In genomic region chr1:36068076-36068475, GRCm38 (mm10) we compare ENCODE assay signal across 7 mouse cellular contexts. TPM values are rescaled to one million over a fixed set of nuclear protein-coding genes. Genes with fewer than 3 reads are reported as not detected.
DNase-seq lines count a peak whose midpoint lies in the region; ATAC-seq lines count a peak whose summit lies in the region.

TSS of gene Hs6st1 (plus strand) at chr1:36068400.

- H3K9ac ChIP-seq in midbrain, embryonic 13.5 days (replicated peaks), result peak within 1 kb of the TSS; percentile 79

- peak; percentile 66 for ATAC-seq in granulocyte monocyte progenitor cell, adult 5-6 weeks (replicated peaks; ENCODE audit: poor library complexity, severe bottlenecking)
- peak; percentile 94 for ATAC-seq in midbrain, embryonic 13.5 days

- peaks cover 17% of the 10 kb centered on the region; the same call in 1 of the 2 replicates for H3K36me3 ChIP-seq in embryonic facial prominence, embryonic 10.5 days (replicated peaks)
- H3K36me3 ChIP-seq in limb, embryonic 10.5 days, result 0 out of 2 replicates have a peak, but pooled peaks cover 4% of the 10 kb centered on the region
- H3K36me3 ChIP-seq in midbrain, embryonic 13.5 days, result 0 out of 2 replicates have a peak, but pooled peaks cover 2% of the 10 kb centered on the region

- peaks cover 79% of the 10 kb centered on the region for H3K4me1 ChIP-seq in embryonic facial prominence, embryonic 10.5 days
- peaks cover 63% of the 10 kb centered on the region for H3K4me1 ChIP-seq in limb, embryonic 10.5 days
- peaks cover 77% of the 10 kb centered on the region for H3K4me1 ChIP-seq in midbrain, embryonic 13.5 days (replicated peaks)

- peak within 1 kb of the TSS; percentile 73 for H3K4me2 ChIP-seq in midbrain, embryonic 13.5 days (replicated peaks)

- H3K4me3 ChIP-seq in embryonic facial prominence, embryonic 10.5 days, result peak within 1 kb of the TSS; percentile 69
- H3K4me3 ChIP-seq in limb, embryonic 10.5 days, result peak within 1 kb of the TSS; percentile 62
- H3K4me3 ChIP-seq in midbrain, embryonic 13.5 days (replicated peaks), result peak within 1 kb of the TSS; percentile 64

- peaks cover 34% of the 10 kb centered on the region for H3K27me3 ChIP-seq in embryonic facial prominence, embryonic 10.5 days (replicated peaks; ENCODE audit: low read depth, poor library complexity, severe bottlenecking)
- H3K27me3 ChIP-seq in limb, embryonic 10.5 days (ENCODE audit: low read depth, poor library complexity, severe bottlenecking), result peaks cover 33% of the 10 kb centered on the region
- peaks cover 3% of the 10 kb centered on the region; the same call in 1 of the 2 replicates for H3K27me3 ChIP-seq in midbrain, embryonic 13.5 days

- DNase-seq in adrenal gland, postnatal 10 days, result peak; percentile 98
- peak; percentile 94 for DNase-seq in embryonic facial prominence, embryonic 10.5 days (ENCODE audit: low spot score)
- DNase-seq in kidney, adult 11 months, result peak; percentile 95
- peak; percentile 93 for DNase-seq in limb, embryonic 10.5 days (ENCODE audit: low spot score)
- DNase-seq in spleen, adult 12 weeks (ENCODE audit: low spot score), result peak; percentile 93

- no peaks in the 10 kb centered on the region for H3K9me3 ChIP-seq in embryonic facial prominence, embryonic 10.5 days
- H3K9me3 ChIP-seq in limb, embryonic 10.5 days (replicated peaks), result no peaks in the 10 kb centered on the region
- no peaks in the 10 kb centered on the region for H3K9me3 ChIP-seq in midbrain, embryonic 13.5 days

- peak within 1 kb of the TSS; percentile 85 for H3K27ac ChIP-seq in embryonic facial prominence, embryonic 10.5 days (replicated peaks)
- peak within 1 kb of the TSS; percentile 82 for H3K27ac ChIP-seq in limb, embryonic 10.5 days
- peak within 1 kb of the TSS; percentile 82 for H3K27ac ChIP-seq in midbrain, embryonic 13.5 days

- under 1% methylated on average over 55 of the region's 55 CpGs for WGBS in embryonic facial prominence, embryonic 10.5 days
- 2% methylated on average over 54 of the region's 55 CpGs for WGBS in limb, embryonic 10.5 days
- 0% methylated on average over 36 of the region's 55 CpGs for WGBS in midbrain, embryonic 13.5 days

RNA-seq across cellular contexts. Expression of gene Hs6st1, which starts in this region (rescaled TPM):
- total RNA-seq in adrenal gland, postnatal 10 days (2021), result 10 to 100 TPM; 56.2 to 62.9 TPM
- polyA plus RNA-seq in embryonic facial prominence, embryonic 10.5 days (2016; fragmentation: Nextera tagmentation; extraction: Ambion mirVana), result 3.9 and 4.5 TPM in 2 replicates
- total RNA-seq in granulocyte monocyte progenitor cell, adult 5-6 weeks (2014; fragmentation: Nextera tagmentation), result 10.3 and 11.5 TPM in 2 replicates
- total RNA-seq in granulocyte monocyte progenitor cell, adult 5-6 weeks (2017), result 6.5 and 8.9 TPM in 2 replicates
- polyA plus RNA-seq in limb, embryonic 10.5 days (2016; fragmentation: Nextera tagmentation; extraction: Ambion mirVana), result 3.0 and 3.6 TPM in 2 replicates
- polyA plus RNA-seq in midbrain, embryonic 13.5 days (2015; fragmentation: Nextera tagmentation; extraction: Ambion mirVana), result 10.4 and 11.0 TPM in 2 replicates

Comparison
In these comparisons a context has a peak if more than half of its experiments do, and no peak if none do; other contexts are left out.
1. Peak in every context shown above with its lines: DNase-seq, ATAC-seq, H3K4me3 ChIP-seq and H3K27ac ChIP-seq.
2. RNA of gene Hs6st1 (total RNA-seq): 56.2 to 62.9 TPM in adrenal gland, postnatal 10 days; 6.5 to 11.5 TPM in granulocyte monocyte progenitor cell, adult 5-6 weeks; every median in the first group is over 4 times any median in the second.